Mouse (Mus musculus) liver, embryonic 14.5 days (tissue): ENCODE measurements around the gene Gatm. TPM values are rescaled to one million over a fixed set of nuclear protein-coding genes. Genes with fewer than 3 reads are reported as not detected.

ENCODE experiments used
- ATAC-seq: fragments of 200-750 bp; cut with Nextera tagmentation; 2 replicates; pipeline ENCODE4 v1.8.0; 2017; ENCODE audit warnings: moderate number of reproducible peaks, mild to moderate bottlenecking, moderate library complexity; ENCODE audit not compliant: insufficient read depth
- DNase-seq, 3 experiments: peaks; one replicate each; pipeline ENCODE4 v3.0.0-alpha.2; 2012 to 2013; ENCODE audit warnings: low read depth in 3 of 3, low spot score in 3 of 3
- H3K27ac ChIP-seq: fragments of 300-500 bp; sonication (generic); 2 replicates; pipeline ENCODE4 v1.5.1; 2014; ENCODE audit warnings: moderate library complexity, mild to moderate bottlenecking, control low read depth, inconsistent platforms
- H3K27me3 ChIP-seq: fragments of 300-500 bp; sonication (generic); 2 replicates; pipeline ENCODE4 v1.6.1; 2014; ENCODE audit warnings: mild to moderate bottlenecking, low read length, moderate library complexity; ENCODE audit not compliant: control insufficient read depth, insufficient read depth
- H3K36me3 ChIP-seq: fragments of 300-500 bp; sonication (generic); replicated peaks from 2 replicates; pipeline ENCODE4 v1.6.1; 2014; ENCODE audit warnings: low read depth; ENCODE audit not compliant: control insufficient read depth, insufficient read depth
- H3K4me1 ChIP-seq, 2 experiments: fragments of 200-500 bp in 1 of 2; fragments of 300-500 bp in 1 of 2; sonication (generic) in 1 of 2; replicated peaks; 2 replicates each; pipeline ENCODE4 v1.6.1; 2012 to 2014; ENCODE audit warnings: antibody characterized with exemption in 1 of 2, inconsistent platforms in 1 of 2, low read length in 1 of 2; ENCODE audit not compliant: control insufficient read depth in 2 of 2, insufficient read depth in 2 of 2
- H3K4me2 ChIP-seq: fragments of 300-500 bp; sonication (generic); 2 replicates; pipeline ENCODE4 v1.6.1; 2014; ENCODE audit warnings: low read depth, mild to moderate bottlenecking, control low read depth, moderate library complexity
- H3K4me3 ChIP-seq, 2 experiments: fragments of 200-500 bp in 1 of 2; fragments of 300-500 bp in 1 of 2; sonication (generic) in 1 of 2; 2 replicates each; pipeline ENCODE4 v1.5.1; 2012 to 2014; ENCODE audit warnings: low read depth in 2 of 2, low read length in 2 of 2, mild to moderate bottlenecking in 2 of 2, control low read depth in 1 of 2, inconsistent platforms in 1 of 2, moderate library complexity in 1 of 2; ENCODE audit not compliant: insufficient read depth in 1 of 2
- H3K9ac ChIP-seq: fragments of 300-500 bp; sonication (generic); replicated peaks from 2 replicates; pipeline ENCODE4 v1.6.1; 2014; ENCODE audit warnings: mild to moderate bottlenecking, control low read depth, moderate library complexity
- H3K9me3 ChIP-seq: fragments of 300-500 bp; sonication (generic); 2 replicates; pipeline ENCODE4 v1.6.1; 2016; ENCODE audit warnings: low read length, mixed read lengths; ENCODE audit not compliant: control insufficient read depth
- CTCF ChIP-seq: IDR thresholded peaks from 2 replicates; pipeline ENCODE4 v1.5.1; 2016; ENCODE audit warnings: antibody characterized with exemption, low read depth, control low read depth
- EP300 ChIP-seq: IDR thresholded peaks from 2 replicates; pipeline ENCODE4 v1.6.1; 2016; ENCODE audit warnings: antibody characterized with exemption, low read depth
- WGBS: fragments of 180-500 bp; shearing (Covaris S2); extraction: QIAGEN DNeasy Blood & Tissue Kit; methylation state at CpG from one replicate; pipeline ENCODE4 v1.1.7; 2014; ENCODE audit not compliant: insufficient replicate concordance; 5-methylcytosine and 5-hydroxymethylcytosine counted together
- polyA plus RNA-seq, 2 experiments: library from polyadenylated mRNA; depleted of rRNA in 1 of 2; stranded (reverse) in 1 of 2; unstranded in 1 of 2; fragments of >200 nt; fragmentation: Nextera tagmentation in 1 of 2; extraction: Ambion mirVana in 1 of 2; gene quantifications; 2 replicates each; pipeline versions ENCODE4 v1.2.1 to v1.2.3; 2012 to 2014

Gene Gatm
- polyA plus RNA-seq, 2 experiments: 14.1 to 24.8 TPM

DNA sequence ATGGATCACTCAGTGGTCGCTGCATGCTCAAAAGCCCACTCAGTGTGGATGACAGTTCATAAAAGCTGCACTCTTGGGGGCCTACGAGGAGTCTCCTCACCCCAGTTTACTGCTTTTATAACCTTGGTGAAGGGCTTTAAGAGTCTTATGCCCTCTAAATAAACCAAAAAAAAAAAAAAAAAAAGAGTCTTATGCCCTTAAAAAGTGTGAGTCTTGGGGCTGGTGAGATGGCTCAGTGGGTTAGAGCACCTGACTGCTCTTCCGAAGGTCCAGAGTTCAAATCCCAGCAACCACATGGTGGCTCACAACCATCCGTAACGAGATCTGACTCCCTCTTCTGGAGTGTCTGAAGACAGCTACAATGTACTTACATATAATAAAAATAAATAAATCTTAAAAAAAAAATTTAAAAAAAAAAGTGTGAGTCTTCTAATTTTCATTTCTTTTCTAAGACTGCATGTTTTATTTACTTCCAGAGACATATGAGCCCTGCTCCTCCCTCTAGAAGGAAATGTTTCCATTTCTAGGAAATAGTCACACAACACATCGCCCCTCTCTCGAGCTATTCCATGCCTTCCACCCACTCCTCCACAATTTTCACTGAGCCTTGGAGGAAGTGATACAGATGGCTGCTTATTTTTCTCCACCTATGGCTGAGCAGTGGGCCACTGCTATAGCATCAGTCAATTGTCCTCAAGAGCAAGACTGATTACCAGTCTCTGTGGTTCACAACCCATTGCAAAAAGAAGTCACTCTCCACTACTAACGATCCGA, 10.4 kb upstream of the Gatm start:
- 58% methylated on average over 8 of the region's 9 CpGs for WGBS
- H3K4me3 ChIP-seq: no peak overlapping the region
- no peak overlapping the region for H3K27ac ChIP-seq
- DNase-seq (no peak), ATAC-seq (no peak)
- H3K4me1 ChIP-seq: no peaks in the 10 kb centered on the region
- H3K36me3 ChIP-seq: no peaks in the 10 kb centered on the region
- no peak overlapping the region for H3K9ac ChIP-seq
- no peak overlapping the region for H3K4me2 ChIP-seq
- TF ChIP-seq CTCF: no peak
- no peak for TF ChIP-seq EP300
- no peaks in the 10 kb centered on the region for H3K9me3 ChIP-seq
- no peaks in the 10 kb centered on the region for H3K27me3 ChIP-seq

GRCm38 (mm10) chr2:122618719-122619118, 7.6 kb upstream of the Gatm start:
- H3K36me3 ChIP-seq: no peaks in the 10 kb centered on the region
- 43% methylated on average over 4 of the region's 4 CpGs for WGBS
- no peak overlapping the region for H3K27ac ChIP-seq
- no peaks in the 10 kb centered on the region for H3K9me3 ChIP-seq
- no peak for DNase-seq
- no peak overlapping the region for H3K9ac ChIP-seq
- H3K4me2 ChIP-seq: no peak overlapping the region
- no peak for ATAC-seq
- no peak overlapping the region for H3K4me3 ChIP-seq
- no peaks in the 10 kb centered on the region for H3K27me3 ChIP-seq
- TF ChIP-seq EP300: no peak
- TF ChIP-seq CTCF: no peak
- no peaks in the 10 kb centered on the region for H3K4me1 ChIP-seq

GRCm38 (mm10) chr2:122617792-122618191, 6.7 kb upstream of the Gatm start:
- no peak overlapping the region for H3K27ac ChIP-seq
- no peak overlapping the region for H3K4me2 ChIP-seq
- no peak overlapping the region for H3K9ac ChIP-seq
- no peaks in the 10 kb centered on the region for H3K9me3 ChIP-seq
- no peak overlapping the region for H3K4me3 ChIP-seq
- 68% methylated on average over 6 of the region's 6 CpGs for WGBS
- H3K27me3 ChIP-seq: no peaks in the 10 kb centered on the region
- no peaks in the 10 kb centered on the region for H3K36me3 ChIP-seq
- ATAC-seq (no peak), DNase-seq (no peak)
- TF ChIP-seq EP300 (no peak), CTCF (no peak)
- H3K4me1 ChIP-seq: no peaks in the 10 kb centered on the region

DNA sequence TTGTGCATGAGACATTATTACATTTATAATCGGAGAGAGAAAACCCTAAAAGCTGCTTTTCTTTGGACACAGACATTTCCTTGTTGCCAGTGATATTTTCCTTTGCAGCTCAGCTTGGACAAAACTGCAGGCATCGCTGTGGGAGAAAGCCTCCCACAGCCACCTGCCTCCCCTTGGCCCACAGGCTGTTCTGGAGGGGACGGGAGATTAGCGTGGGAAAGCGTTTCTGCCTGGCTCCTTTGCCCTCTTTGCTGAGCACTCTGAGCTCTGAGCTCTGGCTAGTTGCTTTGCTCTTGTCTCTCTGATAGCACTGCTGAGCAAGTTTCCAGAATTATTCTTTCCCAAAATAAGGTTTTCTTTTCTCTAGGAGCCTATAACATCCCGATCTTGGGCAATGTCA, 5.1 kb upstream of the Gatm start:
- Histone ChIP-seq H3K4me3 (no peak overlapping the region), H3K27ac (no peak overlapping the region), H3K27me3 (no peaks in the 10 kb centered on the region; the same call in 1 of the 2 replicates), H3K9me3 (no peaks in the 10 kb centered on the region), H3K36me3 (no peaks in the 10 kb centered on the region), H3K4me2 (no peak overlapping the region), H3K9ac (no peak overlapping the region), H3K4me1 (no peaks in the 10 kb centered on the region; a peak in 1 of 4 replicates)
- 60% methylated on average over 6 of the region's 6 CpGs for WGBS
- TF ChIP-seq EP300 (no peak), CTCF (no peak)
- DNase-seq (no peak), ATAC-seq (no peak)

GRCm38 (mm10) chr2:122611654-122611973, 511 bp upstream of the Gatm start:
- Histone ChIP-seq H3K27ac (no peak overlapping the region), H3K9ac (no peak overlapping the region), H3K4me2 (peak overlapping the region; percentile 65), H3K9me3 (no peaks in the 10 kb centered on the region), H3K27me3 (peaks cover 5% of the 10 kb centered on the region; the same call in 1 of the 2 replicates), H3K4me3 (peak overlapping the region in 1 of 2 experiments; percentile 11; a peak in 2 of 4 replicates), H3K4me1 (no peaks in the 10 kb centered on the region; a peak in 1 of 4 replicates), H3K36me3 (no peaks in the 10 kb centered on the region)
- no peak for ATAC-seq
- DNase-seq: no peak
- TF ChIP-seq CTCF: no peak
- no peak for TF ChIP-seq EP300
- WGBS: 68% methylated on average over 4 of the region's 4 CpGs
